Mouse (Mus musculus): ENCODE measurements around the gene Crlf1.
A peak's percentile ranks its signal among the peaks of the same experiment; 100 is the strongest.

Crlf1 gene

DNA sequence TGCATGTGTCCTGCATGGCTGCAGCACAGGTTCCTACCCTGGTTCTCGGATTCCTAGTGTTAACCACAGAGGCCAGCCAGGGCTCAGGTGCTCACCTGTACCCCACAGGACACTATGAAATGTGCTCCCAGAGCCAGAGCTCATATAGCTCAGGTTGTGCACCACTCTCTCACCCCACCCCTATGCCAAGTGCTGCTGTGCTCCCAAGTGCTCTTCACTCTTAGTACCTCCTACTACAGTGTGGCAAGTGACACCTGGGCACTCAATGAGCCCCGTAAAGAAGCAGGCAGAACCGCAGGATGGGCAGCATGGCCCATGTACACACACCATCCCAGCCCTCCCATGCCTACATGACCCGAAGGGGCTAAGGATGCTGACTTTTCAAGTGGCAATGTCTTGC, 24.2 kb upstream of the Crlf1 start:
- DNase-seq (ENCODE audit: low spot score in 2 of 2): no peak

DNA sequence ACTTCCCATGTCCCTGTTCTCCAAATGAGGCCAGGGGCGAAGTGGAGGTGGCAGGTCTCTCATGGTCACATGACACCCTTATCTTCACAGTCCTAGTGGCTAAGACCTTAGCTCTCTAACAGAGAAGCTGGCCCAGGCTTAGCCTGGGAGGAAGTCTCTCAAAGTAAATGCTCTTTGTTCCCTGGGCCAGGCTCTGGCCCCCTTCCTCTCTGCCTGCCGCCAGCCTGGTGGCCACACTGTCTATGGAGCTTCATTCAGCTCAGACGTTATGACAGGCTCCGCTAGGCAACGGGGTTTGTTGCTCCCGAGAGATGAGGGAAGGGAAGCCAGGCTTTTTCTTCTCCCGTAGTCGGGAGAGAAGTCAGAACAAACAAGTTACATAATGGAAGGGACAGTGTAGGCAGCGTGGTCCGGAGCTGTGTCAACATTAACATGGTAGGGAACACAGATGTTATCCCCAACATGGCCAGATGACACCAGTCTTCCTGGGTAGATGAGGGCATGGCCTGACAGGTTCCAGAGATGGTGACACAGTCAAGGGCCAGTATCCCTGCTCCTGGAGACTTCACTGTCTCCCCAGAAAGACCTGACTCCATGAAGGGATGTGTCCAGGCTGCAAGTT, 23.6 kb upstream of the Crlf1 start:
- peak in 1 of 2 experiments; percentile 44 for DNase-seq (ENCODE audit: low spot score in 2 of 2)

DNA sequence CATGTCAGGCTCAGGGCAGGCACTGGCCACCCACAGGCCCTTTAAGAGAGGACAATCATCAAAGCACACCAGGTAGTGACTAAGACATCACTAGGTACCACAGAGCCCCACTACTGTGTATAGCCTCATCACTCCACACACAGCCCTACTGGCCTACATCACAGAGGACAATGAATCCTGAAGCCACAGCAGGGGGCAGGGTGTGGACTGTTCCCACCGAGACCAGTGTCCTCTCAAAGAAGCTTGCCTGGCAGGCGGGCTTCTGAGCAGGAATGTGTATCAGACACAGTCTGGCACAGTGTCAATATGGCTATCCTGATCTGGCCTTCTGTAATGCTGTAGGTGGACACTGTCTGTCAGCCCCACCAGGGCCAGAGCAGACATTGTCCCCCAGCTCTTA, 23.0 kb upstream of the Crlf1 start:
- DNase-seq (ENCODE audit: low spot score in 2 of 2): no peak

DNA sequence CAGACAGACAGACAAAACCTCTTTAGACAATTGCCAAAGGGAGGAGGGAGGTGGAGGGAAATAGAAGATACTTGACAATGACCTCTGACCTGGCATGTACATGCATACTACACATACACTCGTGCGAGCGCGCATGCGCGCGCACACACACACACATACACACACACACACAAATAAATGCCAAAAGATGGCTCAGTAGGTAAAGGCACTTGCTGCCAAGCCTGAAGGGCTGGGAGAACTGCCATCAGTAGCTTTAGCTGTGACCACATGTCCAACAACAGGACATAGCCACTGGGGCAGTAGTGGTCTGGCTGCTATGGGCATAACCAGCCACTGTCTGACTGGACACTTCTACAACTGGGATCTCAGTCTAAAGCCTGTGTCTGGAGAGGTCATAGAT, 21.1 kb upstream of the Crlf1 start:
- no peak for DNase-seq (ENCODE audit: low spot score in 2 of 2)

DNA sequence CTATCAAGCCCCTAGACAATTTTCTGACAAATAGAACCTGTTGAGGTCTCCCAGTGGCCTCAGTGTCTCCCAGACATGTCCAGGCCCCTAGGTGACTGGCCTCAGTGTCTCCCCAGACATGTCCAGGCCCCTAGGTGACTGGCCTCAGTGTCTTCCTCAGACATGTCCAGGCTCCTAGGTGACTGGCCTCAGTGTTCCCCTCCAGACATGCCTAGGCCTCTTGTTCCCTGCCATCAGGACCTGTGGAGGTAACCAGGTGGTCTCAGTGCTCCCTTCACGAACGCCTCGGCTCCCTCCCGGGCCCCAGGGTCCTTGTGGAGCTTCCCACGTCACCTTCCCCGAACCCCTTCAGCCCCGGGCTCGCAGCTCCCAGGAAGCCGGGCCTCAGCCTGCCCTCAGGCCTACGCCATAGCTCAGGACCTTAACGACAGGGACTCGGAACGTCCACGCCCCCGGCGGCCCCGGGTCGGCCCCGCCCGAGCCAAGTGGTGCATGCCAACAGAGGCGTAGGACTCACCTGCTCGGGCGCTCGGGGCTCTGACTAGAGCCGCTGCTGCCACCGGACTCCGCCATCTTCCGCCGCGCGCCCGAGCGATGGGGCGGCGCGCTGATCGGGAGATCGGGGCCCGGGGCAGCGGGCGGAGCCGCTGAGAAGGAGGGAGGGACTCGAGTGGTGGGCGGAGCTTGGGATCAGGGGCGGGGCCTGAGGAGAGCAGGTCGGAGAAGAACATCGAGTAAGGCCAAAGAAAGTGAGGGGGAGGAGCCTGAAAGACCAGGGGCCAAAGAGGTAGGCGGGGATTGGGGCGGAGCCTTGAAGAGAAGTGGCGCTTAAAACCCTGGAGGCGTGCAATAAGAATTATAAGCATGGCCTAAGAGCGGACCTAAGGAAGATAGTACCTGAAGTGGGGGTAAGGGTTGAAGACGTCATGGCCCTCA, 16.4 kb upstream of the Crlf1 start, which contains the start of gene Klhl26:
Gene Klhl26, minus strand, starts transcription at position 636 of the 936 bp plus-strand sequence.
- DNase-seq (ENCODE audit: low spot score in 2 of 2): peak; percentile 92 to 95

DNA sequence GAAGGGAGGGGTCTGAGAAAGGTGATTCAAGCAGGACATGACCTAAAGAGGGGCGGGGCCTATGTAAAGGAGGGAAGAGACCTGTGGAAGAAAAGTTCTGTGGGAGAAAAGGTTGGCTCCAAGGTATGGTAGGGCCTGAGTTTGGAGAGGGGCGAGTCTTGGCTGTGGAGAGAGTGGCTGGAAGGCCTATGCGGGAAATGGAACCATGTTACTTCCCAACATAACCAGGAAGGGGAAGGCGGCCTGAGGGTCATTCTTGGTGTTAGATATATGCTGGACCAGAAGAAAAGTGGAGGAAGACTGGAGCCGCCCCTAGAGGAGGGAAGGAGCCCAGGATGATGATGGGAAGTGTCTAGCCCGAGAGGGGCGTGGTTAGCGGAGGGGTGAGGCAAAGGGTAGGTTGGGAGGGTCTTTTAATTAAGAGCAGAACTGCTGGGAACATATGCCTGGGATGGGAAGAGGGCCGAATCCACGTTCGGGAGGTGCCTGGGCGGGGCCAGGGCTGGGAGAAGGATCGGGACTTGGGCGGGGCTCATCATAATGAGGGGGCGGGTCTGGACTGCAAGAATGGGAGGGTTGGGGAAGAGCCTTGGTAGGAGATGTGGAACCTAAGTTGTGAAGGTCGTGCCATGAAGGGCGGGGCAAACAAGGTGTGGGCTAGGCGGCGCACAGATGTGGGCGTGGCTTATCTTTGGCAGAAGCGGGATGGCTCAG, 15.5 kb upstream of the Crlf1 start:
- DNase-seq (ENCODE audit: low spot score in 2 of 2): no peak

DNA sequence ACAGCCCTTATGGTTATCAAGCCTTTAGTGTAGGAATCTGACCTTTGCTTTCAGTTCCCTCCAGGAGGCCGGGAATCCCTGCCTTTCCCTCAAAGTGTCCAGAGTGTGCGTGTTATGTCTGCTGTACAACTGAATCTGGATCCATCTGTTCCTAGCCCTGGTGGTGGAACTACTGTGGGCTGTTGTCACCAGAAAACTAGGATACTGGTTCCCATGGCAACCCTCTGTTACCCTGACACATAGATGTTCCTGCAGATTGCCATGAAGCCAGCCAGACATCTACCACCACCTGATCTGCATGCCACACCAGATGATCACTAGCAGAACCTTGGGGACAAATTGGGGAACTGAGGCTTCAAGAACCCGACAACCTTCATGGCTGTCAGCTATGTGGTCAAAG, 11.1 kb upstream of the Crlf1 start:
- no peak for DNase-seq (ENCODE audit: low spot score in 2 of 2)

DNA sequence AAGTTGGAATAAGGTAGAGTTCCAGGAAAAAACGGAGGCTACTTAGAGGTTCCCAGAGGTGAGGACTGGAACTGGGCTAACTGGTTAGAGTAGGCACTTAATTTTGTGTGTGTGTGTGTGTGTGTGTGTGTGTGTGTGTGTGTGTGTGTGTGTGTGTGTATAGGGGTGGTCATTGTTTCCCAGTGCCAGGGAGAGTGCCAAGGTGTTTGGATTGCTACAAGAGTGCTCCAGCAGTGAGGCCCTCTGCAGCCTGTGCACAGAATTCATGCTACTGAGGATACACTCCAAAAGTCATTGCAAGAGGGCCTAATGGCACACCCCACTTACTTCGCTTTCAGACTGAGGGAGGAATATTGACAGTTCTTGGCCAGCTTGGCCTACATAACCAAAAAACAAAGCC, 10.0 kb upstream of the Crlf1 start:
- DNase-seq (ENCODE audit: low spot score in 2 of 2): no peak

DNA sequence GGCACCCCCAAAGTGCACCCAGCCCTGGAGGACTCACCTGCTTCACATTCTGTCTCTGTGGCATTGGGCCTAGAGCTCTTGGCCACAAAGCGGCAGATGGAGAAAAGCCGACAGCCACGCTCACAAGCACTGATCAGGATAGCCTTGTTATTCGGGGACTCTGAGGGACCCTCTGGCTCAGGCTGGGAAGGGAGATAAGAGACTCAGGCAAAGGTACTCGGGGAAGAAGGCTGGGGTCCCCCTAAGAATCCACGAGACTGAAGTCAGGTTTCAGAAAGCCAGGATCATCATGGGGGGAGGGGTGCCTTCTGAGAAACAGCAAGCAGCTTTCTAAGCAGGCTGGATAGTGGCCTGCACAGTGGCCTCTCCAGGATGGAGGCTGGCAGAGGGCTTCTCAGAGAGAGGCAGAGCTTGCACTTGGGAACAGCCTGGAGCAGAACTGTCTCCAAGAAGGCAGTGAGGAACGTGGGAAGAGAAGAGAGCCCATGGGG, 6.7 kb upstream of the Crlf1 start:
- no peak for DNase-seq (ENCODE audit: low spot score in 2 of 2)

DNA sequence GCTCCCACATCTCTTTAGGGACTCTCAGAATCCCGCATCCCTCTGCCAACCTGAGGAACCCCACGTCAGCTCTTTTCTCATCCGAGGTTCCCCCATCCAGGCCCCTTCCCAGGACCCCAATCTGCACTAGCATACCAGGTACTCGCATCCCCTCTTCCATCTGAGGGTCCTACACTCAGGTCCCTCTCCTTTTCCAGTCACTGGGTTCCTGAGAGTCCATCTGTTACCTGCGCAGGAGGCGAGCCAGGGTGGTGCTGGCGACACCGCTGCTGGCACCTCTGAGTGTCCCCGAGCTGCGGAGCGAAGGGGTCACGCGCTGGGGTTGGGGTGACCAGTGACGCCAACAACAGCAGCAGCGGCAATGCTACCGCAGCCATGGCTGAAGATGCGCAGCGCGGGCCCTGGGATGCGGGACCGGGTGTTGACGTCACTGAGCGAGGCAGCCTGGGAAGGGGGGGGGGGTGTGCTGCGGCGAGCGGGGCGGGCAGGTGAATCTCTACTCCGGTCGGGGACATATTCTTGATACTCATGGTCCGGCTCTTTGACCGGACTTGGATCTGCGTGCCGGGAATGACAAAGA, 5.9 kb upstream of the Crlf1 start, which contains the start of gene Tmem59l:
Gene Tmem59l, minus strand, starts transcription at position 418 of the 580 bp plus-strand sequence.
- DNase-seq (ENCODE audit: low spot score in 2 of 2): no peak

DNA sequence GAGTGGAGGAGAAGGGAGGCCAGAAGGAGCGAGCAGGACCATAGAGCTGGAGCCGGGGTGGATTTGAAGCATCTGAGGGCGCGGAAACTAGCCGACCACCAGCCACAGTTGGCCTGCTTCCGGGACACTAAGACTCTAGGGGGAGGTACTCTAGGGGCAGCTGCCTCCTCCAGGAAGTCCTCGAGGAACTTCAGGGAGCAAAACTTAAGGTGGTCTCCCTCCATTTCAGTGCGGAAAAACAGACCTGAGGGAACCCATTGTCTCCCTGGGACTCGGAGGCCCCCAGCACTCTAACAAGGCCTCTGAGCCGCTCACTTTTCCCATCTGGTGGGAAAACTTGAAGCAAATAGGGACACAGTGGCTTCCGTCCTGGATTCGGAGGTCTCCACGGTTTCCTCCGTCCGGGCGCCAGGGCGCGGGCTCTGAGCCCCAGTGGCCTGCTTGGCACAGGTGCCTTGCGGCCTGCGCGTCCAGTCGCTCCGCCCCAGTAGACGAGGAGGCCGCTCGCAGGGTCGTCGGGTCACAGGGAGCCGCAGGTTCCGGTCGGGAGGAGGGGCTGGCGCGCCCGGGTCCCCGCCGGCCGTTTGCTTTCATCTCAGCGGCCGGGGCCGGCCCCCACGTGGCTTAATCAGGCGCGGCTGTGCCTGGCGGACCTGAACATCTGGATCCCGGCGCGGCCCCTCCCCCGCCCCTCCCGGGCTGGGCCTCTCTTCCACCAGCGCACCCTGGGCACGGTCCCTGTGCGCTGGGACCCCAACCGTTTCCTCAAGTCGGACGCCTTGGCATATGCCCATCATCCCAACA, 4.8 kb upstream of the Crlf1 start:
- DNase-seq (ENCODE audit: low spot score in 2 of 2): no peak

DNA sequence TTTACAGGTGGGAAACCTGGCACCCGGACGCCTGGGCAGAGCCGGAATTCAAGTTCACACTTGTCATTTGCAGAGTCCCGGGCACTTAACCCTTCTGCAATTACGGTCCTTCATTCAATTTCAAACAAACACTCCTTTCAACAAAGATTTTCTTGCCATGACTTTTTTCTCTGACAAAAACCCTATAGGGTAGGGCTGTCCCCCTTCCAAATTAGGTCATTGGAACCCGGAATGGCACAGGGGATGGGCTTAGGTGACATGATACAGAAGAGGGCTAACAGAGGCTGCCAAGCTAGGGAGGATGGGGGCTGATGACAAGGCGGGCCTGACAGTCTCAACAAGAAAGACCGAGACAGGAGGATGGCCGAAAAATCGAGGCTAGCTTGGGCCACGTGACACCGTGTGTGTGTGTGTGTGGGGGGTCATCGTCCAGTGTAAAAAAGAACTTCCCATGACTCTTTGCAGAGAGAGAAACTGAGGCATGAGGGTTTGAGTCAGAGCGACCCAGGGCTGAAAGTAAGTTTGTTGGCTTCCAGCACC, 4.0 kb upstream of the Crlf1 start:
- DNase-seq (ENCODE audit: low spot score in 2 of 2): no peak

DNA sequence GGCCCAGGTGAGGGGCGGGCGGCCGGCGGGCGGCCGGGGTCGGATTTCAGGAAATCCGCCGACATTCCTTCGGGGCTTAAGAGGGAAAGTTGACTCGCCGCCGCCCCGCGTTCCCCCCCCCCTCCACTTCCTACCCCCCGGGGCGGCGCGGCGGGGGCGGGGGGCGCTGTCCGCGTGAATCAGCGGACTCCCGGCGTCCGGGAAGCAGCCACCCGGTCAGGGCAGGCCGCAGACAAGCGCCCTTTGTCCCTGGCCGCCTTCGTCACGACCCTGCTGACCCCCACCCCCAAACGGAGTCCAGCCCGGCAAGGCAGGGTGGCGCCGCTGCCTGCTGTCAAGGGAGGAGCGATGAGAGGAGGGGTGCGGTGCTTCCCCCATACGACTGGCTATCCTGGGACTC, 3.4 kb upstream of the Crlf1 start:
- DNase-seq (ENCODE audit: low spot score in 2 of 2): no peak

DNA sequence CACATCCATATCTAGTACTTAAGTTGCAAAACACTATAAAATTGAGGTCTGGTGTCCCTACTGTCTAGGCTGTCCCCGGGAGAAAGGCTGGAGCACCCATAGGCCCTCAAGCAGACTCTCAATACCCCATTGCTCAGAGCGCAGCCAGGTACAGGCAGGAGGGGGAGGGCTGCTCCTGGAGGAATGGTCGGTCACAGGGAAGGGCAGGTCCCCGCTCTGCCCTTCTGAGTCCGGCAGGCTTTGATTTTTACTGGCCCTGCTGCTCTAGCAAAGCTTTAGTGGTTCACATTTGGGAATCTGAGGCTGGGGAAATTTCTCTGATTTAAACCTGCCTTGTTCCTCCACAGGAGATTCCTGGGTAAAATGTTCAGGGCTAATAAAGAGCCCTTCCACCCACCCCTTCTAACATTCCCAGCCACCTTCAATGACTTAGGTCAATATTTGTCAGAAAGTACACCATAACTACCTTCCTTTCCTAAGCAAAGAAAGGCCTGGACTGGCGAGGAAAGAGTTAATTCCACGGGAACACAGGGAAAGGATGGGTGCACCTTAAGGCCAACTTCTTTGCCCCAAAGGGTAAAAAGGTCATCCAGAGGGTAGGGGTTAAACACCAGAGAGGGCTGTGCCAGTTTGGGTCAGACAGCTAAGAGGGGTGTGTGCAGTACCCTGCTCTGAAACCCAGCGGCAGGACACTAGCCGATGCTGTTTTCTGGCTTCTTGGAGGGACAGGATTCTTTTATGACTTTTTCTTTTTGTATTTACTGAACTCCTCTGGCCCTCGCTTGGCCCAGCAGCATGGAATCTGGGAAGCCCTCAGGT, 2.7 kb upstream of the Crlf1 start:
- DNase-seq (ENCODE audit: low spot score in 2 of 2): no peak

DNA sequence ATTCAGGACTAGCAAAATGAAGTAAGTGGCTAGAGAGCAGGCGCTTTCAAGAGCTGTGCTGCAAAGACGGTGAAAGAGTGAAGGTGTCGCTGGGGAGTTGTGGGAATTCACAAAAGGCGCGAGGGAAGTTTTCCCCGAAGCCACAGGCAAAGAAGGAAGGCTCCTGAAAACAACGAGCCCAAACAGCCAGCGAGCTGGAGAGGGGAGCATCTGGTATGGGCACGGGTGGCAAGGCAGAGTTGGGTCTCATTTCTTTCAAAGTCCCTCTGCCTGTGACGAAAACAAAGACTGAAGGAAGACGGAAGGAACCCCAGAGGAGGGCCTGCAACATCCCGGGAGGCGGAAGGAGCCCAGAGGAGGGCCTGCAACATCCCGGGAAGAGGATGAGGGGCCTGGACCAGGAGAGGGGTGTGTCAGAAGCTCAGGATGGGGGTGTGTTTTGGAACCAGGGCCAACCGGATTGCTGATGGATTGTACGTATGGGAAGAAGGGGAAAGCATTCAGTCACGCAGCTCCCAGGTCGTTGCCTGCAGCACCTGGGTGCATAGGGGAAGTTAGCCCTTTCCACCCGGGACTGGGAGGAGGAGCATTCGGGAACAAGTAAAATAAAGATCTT, 2.0 kb upstream of the Crlf1 start:
- no peak for DNase-seq (ENCODE audit: low spot score in 2 of 2)

DNA sequence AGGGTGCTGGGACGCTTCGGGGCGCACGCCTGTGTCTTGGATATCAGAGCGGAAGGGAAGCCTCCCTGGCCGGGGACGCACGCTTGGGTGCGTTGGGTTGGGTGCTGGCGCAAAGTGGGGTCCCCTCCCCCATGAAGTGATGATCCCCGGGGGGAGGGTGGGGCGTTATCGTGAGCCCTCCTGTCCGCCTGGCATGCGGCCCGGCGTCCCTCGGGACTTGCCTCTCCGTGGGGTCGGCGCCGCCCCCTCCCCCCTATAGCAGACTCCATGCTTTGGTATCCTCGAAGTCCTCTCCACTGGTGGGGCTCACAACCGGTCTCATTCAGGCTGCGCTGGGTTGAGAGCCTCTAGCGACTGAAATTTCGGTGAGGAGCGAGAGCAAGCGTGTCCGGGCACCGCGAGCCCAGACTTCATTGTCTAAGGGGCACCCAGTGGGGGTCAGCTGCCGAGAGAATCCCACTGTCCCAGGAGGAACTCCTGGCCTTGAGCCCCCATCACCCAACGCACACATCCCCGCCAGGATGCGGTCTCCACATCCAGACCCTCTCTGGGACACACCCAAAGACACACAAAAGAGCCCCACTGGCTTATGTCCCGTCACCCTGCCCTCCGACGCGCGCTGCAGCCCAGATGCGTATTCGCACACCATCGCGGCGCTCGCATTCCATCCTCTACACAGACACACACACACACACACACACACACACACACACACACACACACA, 896 bp downstream of the Crlf1 start:
- no peak for DNase-seq (ENCODE audit: low spot score in 2 of 2)

DNA sequence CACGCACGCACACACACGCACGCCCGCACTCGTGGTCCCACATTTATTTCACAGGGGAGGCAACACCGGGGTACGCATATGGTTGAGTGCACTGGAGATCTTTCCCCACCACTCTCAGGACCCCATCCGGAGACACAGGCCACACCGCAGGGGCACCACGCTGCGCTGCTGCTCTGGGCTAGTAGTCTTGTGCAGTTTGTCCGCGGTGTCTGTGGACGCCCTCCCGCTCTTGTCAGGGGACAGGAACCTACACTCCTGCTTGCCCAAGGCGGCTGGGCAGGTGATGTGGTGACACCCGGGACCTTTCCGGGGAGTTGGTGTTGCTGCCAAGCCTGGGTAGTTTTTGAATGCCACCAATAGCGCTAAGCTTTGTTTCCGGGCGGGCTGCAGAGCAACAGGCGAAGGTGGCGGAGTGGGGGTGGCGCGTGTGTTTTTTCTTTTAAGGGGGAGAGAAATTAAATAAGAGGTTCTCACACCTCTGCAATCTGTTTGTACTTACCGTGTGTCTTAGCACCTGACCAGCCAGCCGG, 1.5 kb downstream of the Crlf1 start:
- DNase-seq (ENCODE audit: low spot score in 2 of 2): no peak

DNA sequence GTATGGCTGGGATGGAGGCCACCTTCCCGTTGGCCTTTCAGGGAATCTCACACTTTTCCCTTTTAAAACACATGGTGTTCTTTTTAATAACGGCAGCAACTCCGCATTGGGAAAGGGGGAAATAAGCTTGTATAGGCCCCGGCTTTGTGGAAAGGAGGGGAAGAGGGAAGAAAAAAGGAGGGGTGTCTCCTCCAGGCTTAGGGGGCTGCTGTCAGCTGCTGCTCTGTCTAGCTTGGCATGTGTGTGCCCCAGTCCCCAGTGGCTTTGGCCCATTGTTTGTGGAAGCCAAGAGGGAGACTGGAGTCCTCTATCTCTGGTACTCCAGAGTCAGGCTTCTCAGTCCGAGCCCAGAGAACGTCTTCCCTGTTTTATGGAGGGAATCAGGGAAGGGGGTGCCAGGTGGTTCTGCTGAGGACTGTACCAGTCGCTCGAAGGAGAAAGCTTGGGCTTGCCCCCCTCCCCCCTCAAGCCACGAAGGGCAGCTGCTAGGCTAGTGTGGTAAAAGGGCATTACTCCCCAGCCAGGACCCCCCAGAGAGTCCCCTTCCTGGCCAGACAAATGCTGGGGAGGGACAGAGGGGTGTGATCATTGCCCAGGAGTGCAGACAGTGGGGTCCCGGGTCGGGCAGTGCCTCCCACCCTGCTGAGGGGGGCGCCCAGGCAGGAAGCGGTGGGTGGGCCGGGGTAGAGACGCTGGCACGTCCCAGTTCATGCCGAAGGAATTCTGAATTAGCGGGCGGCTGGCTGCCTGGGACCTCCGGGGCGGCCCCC, 2.2 kb downstream of the Crlf1 start:
- no peak for DNase-seq (ENCODE audit: low spot score in 2 of 2)

Data from heart, adult 9 months (tissue).